Mouse (Mus musculus) brain, embryonic 14.5 days (tissue): ENCODE data around the gene Cyp11a1. TPM values are rescaled to one million over a fixed set of nuclear protein-coding genes. Genes with fewer than 3 reads are reported as not detected.
A peak's percentile ranks its signal among the peaks of the same experiment; 100 is the strongest.

Experiments
- DNase-seq: peaks from one replicate; pipeline ENCODE4 v3.0.0-alpha.2; 2011; ENCODE audit warnings: low read depth
- CTCF ChIP-seq: fragments of 200-500 bp; IDR thresholded peaks from 2 replicates; pipeline ENCODE4 v1.5.1; 2012; ENCODE audit warnings: inconsistent platforms, mild to moderate bottlenecking, moderate library complexity, borderline replicate concordance; ENCODE audit not compliant: insufficient read depth, insufficient read length; ENCODE audit errors: extremely low read depth
- POLR2A ChIP-seq: fragments of 200-500 bp; IDR thresholded peaks from 2 replicates; pipeline ENCODE4 v1.6.1; 2012; ENCODE audit warnings: mild to moderate bottlenecking, inconsistent platforms, borderline replicate concordance; ENCODE audit not compliant: poor library complexity, insufficient read depth, insufficient read length, severe bottlenecking; ENCODE audit errors: extremely low read depth
- polyA plus RNA-seq: library from polyadenylated mRNA; depleted of rRNA; stranded (reverse); fragments of >200 nt; gene quantifications from 2 replicates; pipeline ENCODE4 v1.2.3, GENCODE M21; 2012

The Cyp11a1 gene
- polyA plus RNA-seq, 1 experiment = 0.66 TPM

DNA sequence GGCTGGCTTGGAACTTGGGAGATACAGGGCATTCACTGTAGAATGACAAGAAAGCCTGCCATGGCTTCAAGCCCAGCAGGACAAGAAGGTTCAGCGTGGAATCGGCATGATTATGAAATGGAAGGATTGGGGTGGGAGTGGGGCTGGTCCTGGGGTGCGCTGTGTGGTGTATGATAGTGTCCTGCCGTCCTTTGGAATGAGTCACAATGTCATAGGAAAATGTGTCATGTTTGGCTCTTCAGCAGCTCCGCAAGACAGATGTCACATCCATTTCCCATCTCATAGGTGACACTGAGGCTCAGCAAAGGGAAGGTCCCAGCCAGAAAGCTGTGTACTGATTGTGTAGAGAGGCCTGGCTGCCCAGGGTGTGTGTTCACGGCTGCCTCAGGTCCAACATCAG is 9.6 kb downstream of the Cyp11a1 start:
- TF ChIP-seq CTCF (no peak), POLR2A (no peak)

DNA sequence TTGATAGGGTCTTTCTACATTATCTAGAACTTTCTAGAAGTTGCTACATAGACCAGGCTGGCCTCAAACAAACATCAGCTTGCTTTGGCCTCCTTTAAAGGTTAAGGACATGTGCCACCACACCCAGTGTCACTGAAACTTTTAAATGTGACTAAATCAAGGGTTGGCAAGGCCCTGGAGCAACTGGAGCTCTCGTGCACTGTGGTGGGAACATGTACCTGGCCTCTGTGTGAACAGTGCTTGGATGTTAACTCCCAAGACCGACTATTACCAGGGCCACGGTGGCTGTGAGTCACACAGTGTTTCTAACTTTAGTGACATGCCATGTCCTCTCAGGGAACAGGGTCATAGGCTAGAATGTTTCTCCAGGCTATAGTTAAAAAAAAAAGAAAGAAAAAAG is 10.8 kb downstream of the Cyp11a1 start:
- TF ChIP-seq POLR2A = no peak
- no peak for TF ChIP-seq CTCF
- no peak for DNase-seq

More for the DNA sequence above, 9.6 kb downstream of the Cyp11a1 start:
- DNase-seq = no peak

DNA sequence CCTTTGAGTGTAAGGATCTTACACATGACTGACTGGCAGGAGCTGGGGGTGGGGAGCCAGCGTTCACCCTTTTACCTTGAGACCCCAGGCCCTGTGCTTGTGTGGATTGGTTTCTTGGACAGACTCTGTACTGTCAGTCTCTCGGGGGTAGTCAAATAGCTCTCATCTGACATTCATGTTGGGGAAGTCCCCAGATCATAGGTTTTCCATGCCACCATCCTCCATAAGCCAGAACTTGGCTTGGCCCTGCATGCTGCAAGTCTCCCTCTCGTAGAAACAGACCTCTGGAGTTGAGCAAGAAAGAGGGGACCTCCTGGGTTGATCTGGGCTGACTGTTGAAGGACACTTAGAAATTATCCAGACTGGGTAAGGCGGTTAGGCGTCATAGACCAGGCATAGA is 12.2 kb downstream of the Cyp11a1 start:
- no peak for DNase-seq
- TF ChIP-seq POLR2A (no peak), CTCF (no peak)

DNA sequence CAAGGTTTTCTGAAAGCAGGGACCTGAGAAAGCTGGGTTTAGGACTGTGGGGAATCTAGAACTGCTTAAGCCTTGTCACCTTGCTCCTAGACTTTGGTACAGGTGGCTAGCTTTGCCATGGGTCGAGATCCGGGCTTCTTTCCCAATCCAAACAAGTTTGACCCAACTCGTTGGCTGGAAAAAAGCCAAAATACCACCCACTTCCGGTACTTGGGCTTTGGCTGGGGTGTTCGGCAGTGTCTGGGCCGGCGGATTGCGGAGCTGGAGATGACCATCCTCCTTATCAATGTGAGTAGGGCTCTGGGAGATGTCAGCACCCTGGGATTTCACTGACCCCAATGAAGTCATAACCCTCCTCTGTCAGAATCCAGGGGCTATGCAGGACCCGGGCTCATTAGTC is 19.8 kb downstream of the Cyp11a1 start:
- no peak for TF ChIP-seq POLR2A
- no peak for TF ChIP-seq CTCF
- no peak for DNase-seq

GRCm38 (mm10) chr9:58027426-58028180 is 21.4 kb downstream of the Cyp11a1 start:
- no peak for TF ChIP-seq CTCF
- DNase-seq = no peak

- no peak for DNase-seq
- TF ChIP-seq POLR2A = no peak
- no peak for TF ChIP-seq CTCF
Measured at GRCm38 (mm10) chr9:58028841-58029240, 22.6 kb downstream of the Cyp11a1 start.

DNA sequence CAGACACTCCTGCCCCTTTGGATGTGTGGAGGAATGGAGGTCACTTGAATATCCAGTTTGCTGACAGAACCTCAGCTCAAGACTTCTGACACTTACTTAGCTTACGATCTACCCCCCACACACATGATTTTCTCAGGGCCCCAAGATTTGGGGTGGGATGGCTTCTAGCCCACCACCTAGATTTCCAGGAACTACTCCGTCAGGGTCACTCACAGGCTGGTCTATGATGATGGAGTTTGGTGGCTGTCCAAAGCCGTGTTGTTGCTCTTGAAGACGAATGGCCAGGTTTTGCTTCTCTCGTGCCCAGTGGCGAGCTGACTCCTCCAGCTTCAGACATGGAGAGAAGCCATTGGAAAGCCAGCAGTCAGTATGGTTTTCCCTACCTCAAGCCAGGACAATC is 23.4 kb downstream of the Cyp11a1 start:
- TF ChIP-seq CTCF (no peak), POLR2A (no peak)
- DNase-seq = no peak

GRCm38 (mm10) chr9:58031895-58032294 is 25.7 kb downstream of the Cyp11a1 start:
- no peak for DNase-seq
- TF ChIP-seq CTCF (no peak), POLR2A (no peak)

DNA sequence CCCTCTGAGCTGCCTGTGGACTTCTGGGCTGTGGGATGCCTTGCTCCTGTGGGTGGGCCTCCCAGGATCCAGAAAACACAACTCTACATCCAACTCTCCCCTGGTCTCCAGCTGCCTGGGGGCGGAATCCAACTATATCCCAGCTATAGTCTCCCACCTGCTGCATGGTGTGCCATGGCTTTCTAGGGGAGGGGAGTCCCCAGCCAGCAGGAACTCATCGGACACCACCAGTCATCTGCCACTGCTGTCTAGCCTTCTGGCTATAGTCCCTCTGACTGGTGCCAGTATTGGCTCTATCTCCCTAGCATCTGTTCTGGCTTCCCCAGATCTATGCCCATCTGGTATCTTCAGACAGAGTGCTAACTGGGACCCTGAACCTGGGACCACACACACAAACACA is 29.3 kb downstream of the Cyp11a1 start:
- TF ChIP-seq CTCF (no peak), POLR2A (no peak)
- DNase-seq = peak; percentile 81

- TF ChIP-seq POLR2A = no peak
- TF ChIP-seq CTCF = no peak
- no peak for DNase-seq
Measured at GRCm38 (mm10) chr9:58035951-58036698, 29.9 kb downstream of the Cyp11a1 start.

GRCm38 (mm10) chr9:58036961-58037360 is 30.8 kb downstream of the Cyp11a1 start:
- DNase-seq = no peak
- TF ChIP-seq CTCF (no peak), POLR2A (no peak)
